8 mouse cellular contexts compared by ENCODE assay signal in genomic region chr5:121329333-121330058, GRCm38 (mm10). TPM values are rescaled to one million over a fixed set of nuclear protein-coding genes. Genes with fewer than 3 reads are reported as not detected.
DNase-seq lines count a peak whose midpoint lies in the region; ATAC-seq and TF ChIP-seq lines count a peak whose summit lies in the region.

No protein-coding gene starts in this region.

- no peak for TF ChIP-seq EP300 in liver, embryonic 14.5 days (IDR thresholded peaks at IDR 0.05; ENCODE audit: low read depth)

- peak overlapping the region; percentile 67 for H3K27ac ChIP-seq in embryonic facial prominence, embryonic 14.5 days (replicated peaks; ENCODE audit: low read depth, low read length)
- H3K27ac ChIP-seq in hindbrain, postnatal 0 days = peak overlapping the region; percentile 46; the same call in 1 of the 2 replicates
- H3K27ac ChIP-seq in liver, embryonic 14.5 days = peak overlapping the region; percentile 44
- H3K27ac ChIP-seq in neural tube, embryonic 13.5 days (replicated peaks) = 0 out of 2 replicates have a peak overlapping the region, but pooled peaks have one; percentile 28

- peaks cover 83% of the 10 kb centered on the region for H3K36me3 ChIP-seq in embryonic facial prominence, embryonic 14.5 days (ENCODE audit: control insufficient read depth, insufficient read depth, low read length)
- H3K36me3 ChIP-seq in hindbrain, postnatal 0 days (ENCODE audit: insufficient read depth, low read length) = peaks cover 77% of the 10 kb centered on the region
- peaks cover 89% of the 10 kb centered on the region for H3K36me3 ChIP-seq in liver, embryonic 14.5 days (replicated peaks; ENCODE audit: control insufficient read depth, insufficient read depth, low read depth)
- H3K36me3 ChIP-seq in neural tube, embryonic 13.5 days = peaks cover 89% of the 10 kb centered on the region

- 70% methylated on average over 11 of the region's 11 CpGs for WGBS in embryonic facial prominence, embryonic 14.5 days
- 75% methylated on average over 11 of the region's 11 CpGs for WGBS in hindbrain, postnatal 0 days
- WGBS in liver, embryonic 14.5 days (ENCODE audit: insufficient replicate concordance) = 78% methylated on average over 11 of the region's 11 CpGs
- 85% methylated on average over 11 of the region's 11 CpGs for WGBS in neural tube, embryonic 13.5 days

- no peaks in the 10 kb centered on the region for H3K27me3 ChIP-seq in embryonic facial prominence, embryonic 14.5 days (replicated peaks; ENCODE audit: control insufficient read depth, insufficient read depth, low read length)
- no peaks in the 10 kb centered on the region for H3K27me3 ChIP-seq in hindbrain, postnatal 0 days (ENCODE audit: insufficient read depth, low read length)
- no peaks in the 10 kb centered on the region for H3K27me3 ChIP-seq in liver, embryonic 14.5 days (ENCODE audit: control insufficient read depth, insufficient read depth, low read length)
- H3K27me3 ChIP-seq in neural tube, embryonic 13.5 days = no peaks in the 10 kb centered on the region

- ATAC-seq in embryonic facial prominence, embryonic 14.5 days (ENCODE audit: low read depth) = no peak
- no peak for ATAC-seq in hindbrain, postnatal 0 days
- ATAC-seq in liver, embryonic 14.5 days (ENCODE audit: insufficient read depth) = no peak; the same call in 1 of the 2 replicates
- no peak for ATAC-seq in neural tube, embryonic 13.5 days (ENCODE audit: low read depth)

- peak overlapping the region; percentile 44 for H3K4me2 ChIP-seq in embryonic facial prominence, embryonic 14.5 days (ENCODE audit: low read depth, low read length)
- peak overlapping the region; percentile 34; the same call in 1 of the 2 replicates for H3K4me2 ChIP-seq in hindbrain, postnatal 0 days (ENCODE audit: low read depth, low read length)
- peak overlapping the region; percentile 45 for H3K4me2 ChIP-seq in liver, embryonic 14.5 days (ENCODE audit: low read depth)
- H3K4me2 ChIP-seq in neural tube, embryonic 13.5 days = peak overlapping the region; percentile 41

- H3K9me3 ChIP-seq in embryonic facial prominence, embryonic 14.5 days (ENCODE audit: control insufficient read depth, low read length) = no peaks in the 10 kb centered on the region
- no peaks in the 10 kb centered on the region for H3K9me3 ChIP-seq in hindbrain, postnatal 0 days (ENCODE audit: low read length)
- H3K9me3 ChIP-seq in liver, embryonic 14.5 days (ENCODE audit: control insufficient read depth, low read length) = no peaks in the 10 kb centered on the region
- no peaks in the 10 kb centered on the region for H3K9me3 ChIP-seq in neural tube, embryonic 13.5 days

- H3K4me3 ChIP-seq in embryonic facial prominence, embryonic 14.5 days (ENCODE audit: low read depth, low read length) = peak overlapping the region; percentile 28
- peak overlapping the region; percentile 10; the same call in 1 of the 2 replicates for H3K4me3 ChIP-seq in hindbrain, postnatal 0 days (ENCODE audit: low read length)
- peak overlapping the region; percentile 29 to 40 for H3K4me3 ChIP-seq in liver, embryonic 14.5 days (ENCODE audit: insufficient read depth in 1 of 2, low read depth in 2 of 2, low read length in 2 of 2)
- H3K4me3 ChIP-seq in neural tube, embryonic 13.5 days = peak overlapping the region; percentile 20

- TF ChIP-seq CTCF in hindbrain, postnatal 0 days (IDR thresholded peaks at IDR 0.05; ENCODE audit: low read depth) = no peak
- no peak for TF ChIP-seq CTCF in liver, embryonic 14.5 days (IDR thresholded peaks at IDR 0.05; ENCODE audit: low read depth)

- peak overlapping the region; percentile 51 for H3K9ac ChIP-seq in embryonic facial prominence, embryonic 14.5 days (ENCODE audit: low read depth, low read length)
- peak overlapping the region; percentile 15; the same call in 1 of the 2 replicates for H3K9ac ChIP-seq in hindbrain, postnatal 0 days (replicated peaks; ENCODE audit: low read length)
- peak overlapping the region; percentile 50 for H3K9ac ChIP-seq in liver, embryonic 14.5 days (replicated peaks)
- peak overlapping the region; percentile 53 for H3K9ac ChIP-seq in neural tube, embryonic 13.5 days

- no peaks in the 10 kb centered on the region for H3K4me1 ChIP-seq in embryonic facial prominence, embryonic 14.5 days (ENCODE audit: control insufficient read depth, insufficient read depth, low read length)
- no peaks in the 10 kb centered on the region for H3K4me1 ChIP-seq in hindbrain, postnatal 0 days (ENCODE audit: insufficient read depth, low read length)
- no peaks in the 10 kb centered on the region for H3K4me1 ChIP-seq in liver, embryonic 14.5 days (replicated peaks; ENCODE audit: control insufficient read depth in 2 of 2, insufficient read depth in 2 of 2, low read length in 1 of 2)
- no peaks in the 10 kb centered on the region for H3K4me1 ChIP-seq in neural tube, embryonic 13.5 days (replicated peaks)

- peak; percentile 25 for DNase-seq in gastrocnemius, adult 18-20 months (ENCODE audit: low spot score)
- no peak for DNase-seq in gastrocnemius, adult 8-10 months (ENCODE audit: low spot score in 2 of 2)
- no peak for DNase-seq in embryonic facial prominence, embryonic 14.5 days (ENCODE audit: low spot score)
- no peak for DNase-seq in hindbrain, postnatal 0 days (ENCODE audit: low spot score)
- DNase-seq in liver, embryonic 14.5 days (ENCODE audit: low read depth in 3 of 3, low spot score in 3 of 3) = no peak
- no peak for DNase-seq in B cell, adult 2 months
- no peak for DNase-seq in thymus, adult 18-20 months

RNA-seq across cellular contexts. Expression of gene Trafd1, which starts 55.9 kb away (rescaled TPM):
- 10 to 100 TPM; 45.9 to 48.0 TPM for total RNA-seq in gastrocnemius, adult 18-20 months (2021)
- 10 to 100 TPM; 37.4 to 45.4 (median 40.5) TPM for total RNA-seq in gastrocnemius, adult 8-10 months (2022)
- polyA plus RNA-seq in embryonic facial prominence, embryonic 14.5 days (2014; fragmentation: Nextera tagmentation; extraction: Ambion mirVana) = 71.8 and 75.8 TPM in 2 replicates
- 81.9 and 94.4 TPM in 2 replicates for total RNA-seq in hindbrain, postnatal 0 days (2014; rRNA removed)
- polyA plus RNA-seq in hindbrain, postnatal 0 days (2015; fragmentation: Nextera tagmentation; extraction: Ambion mirVana) = 107 and 108 TPM in 2 replicates
- polyA plus RNA-seq in liver, embryonic 14.5 days (2012; rRNA removed) = 17.8 and 18.4 TPM in 2 replicates
- polyA plus RNA-seq in liver, embryonic 14.5 days (2014; fragmentation: Nextera tagmentation; extraction: Ambion mirVana) = 16.6 and 17.1 TPM in 2 replicates
- polyA plus RNA-seq in neural tube, embryonic 13.5 days (2015; fragmentation: Nextera tagmentation; extraction: Ambion mirVana) = 119 and 130 TPM in 2 replicates
